Mouse (Mus musculus) large intestine, adult 2 months (tissue): Measurements from ENCODE around the gene Rtn4rl1. TPM values are rescaled to one million over a fixed set of nuclear protein-coding genes. Genes with fewer than 3 reads are reported as not detected.

ENCODE experiments used
- DNase-seq: peaks from one replicate; pipeline ENCODE4 v3.0.0-alpha.2; 2012; ENCODE audit warnings: low read depth, low spot score
- WGBS: fragments of 180-500 bp; shearing (Covaris S2); methylation state at CpG from one replicate; pipeline ENCODE4 v1.1.7; 2018; 5-methylcytosine and 5-hydroxymethylcytosine counted together
- polyA plus RNA-seq: library from polyadenylated mRNA; depleted of rRNA; stranded (reverse); fragments of >200 nt; gene quantifications from 2 replicates; pipeline ENCODE4 v1.2.3, GENCODE M21; 2012; rRNA removed

Rtn4rl1 gene
- polyA plus RNA-seq, result 4.1 and 5.9 TPM in 2 replicates

- under 1% methylated on average over 83 of the region's 84 CpGs for WGBS
- no peak for DNase-seq
Measured at GRCm38 (mm10) chr11:75193256-75194071, at the start of gene Rtn4rl1. TSS of gene Rtn4rl1 (plus strand) at chr11:75193783.

- 91% methylated on average over 2 of the region's 2 CpGs for WGBS
Measured at GRCm38 (mm10) chr11:75145841-75146240, 47.7 kb upstream of the Rtn4rl1 start.

GRCm38 (mm10) chr11:75147106-75147845 lies 46.3 kb upstream of the Rtn4rl1 start:
- DNase-seq, result no peak
- WGBS, result 18% methylated on average over 11 of the region's 11 CpGs

More at GRCm38 (mm10) chr11:75145841-75146240, 47.7 kb upstream of the Rtn4rl1 start:
- no peak for DNase-seq

- 23% methylated on average over 3 of the region's 3 CpGs for WGBS
- no peak for DNase-seq
Measured at GRCm38 (mm10) chr11:75147846-75148168, 45.8 kb upstream of the Rtn4rl1 start.

GRCm38 (mm10) chr11:75148332-75149035 lies 45.1 kb upstream of the Rtn4rl1 start:
- WGBS, result 75% methylated on average over 11 of the region's 11 CpGs
- no peak for DNase-seq

GRCm38 (mm10) chr11:75150346-75150745 lies 43.2 kb upstream of the Rtn4rl1 start:
- DNase-seq, result no peak
- WGBS, result 55% methylated on average over 1 of the region's 1 CpGs

GRCm38 (mm10) chr11:75152603-75153557 lies 40.7 kb upstream of the Rtn4rl1 start:
- WGBS, result 72% methylated on average over 18 of the region's 18 CpGs
- DNase-seq, result no peak

GRCm38 (mm10) chr11:75154053-75154585 lies 39.5 kb upstream of the Rtn4rl1 start:
- 67% methylated on average over 6 of the region's 6 CpGs for WGBS
- no peak for DNase-seq

- no peak for DNase-seq
- 60% methylated on average over 6 of the region's 6 CpGs for WGBS
Measured at GRCm38 (mm10) chr11:75155985-75156384, 37.6 kb upstream of the Rtn4rl1 start.

GRCm38 (mm10) chr11:75156416-75156815 lies 37.2 kb upstream of the Rtn4rl1 start:
- WGBS, result 45% methylated on average over 5 of the region's 5 CpGs

GRCm38 (mm10) chr11:75157037-75157436 lies 36.5 kb upstream of the Rtn4rl1 start:
- no peak for DNase-seq
- 43% methylated on average over 4 of the region's 4 CpGs for WGBS

More at GRCm38 (mm10) chr11:75156416-75156815, 37.2 kb upstream of the Rtn4rl1 start:
- no peak for DNase-seq

- 19% methylated on average over 2 of the region's 2 CpGs for WGBS
- no peak for DNase-seq
Measured at GRCm38 (mm10) chr11:75157901-75158300, 35.7 kb upstream of the Rtn4rl1 start.

GRCm38 (mm10) chr11:75158432-75158831 lies 35.2 kb upstream of the Rtn4rl1 start:
- WGBS, result 45% methylated on average over 14 of the region's 14 CpGs
- no peak for DNase-seq

- WGBS, result 71% methylated on average over 2 of the region's 2 CpGs
- no peak for DNase-seq
Measured at GRCm38 (mm10) chr11:75159564-75159963, 34.0 kb upstream of the Rtn4rl1 start.

GRCm38 (mm10) chr11:75160954-75161353 lies 32.6 kb upstream of the Rtn4rl1 start:
- 74% methylated on average over 7 of the region's 7 CpGs for WGBS
- no peak for DNase-seq

GRCm38 (mm10) chr11:75161417-75162008 lies 32.1 kb upstream of the Rtn4rl1 start:
- 70% methylated on average over 4 of the region's 4 CpGs for WGBS
- DNase-seq, result no peak

GRCm38 (mm10) chr11:75162591-75163080 lies 30.9 kb upstream of the Rtn4rl1 start:
- DNase-seq, result no peak
- 75% methylated on average over 12 of the region's 12 CpGs for WGBS

- 63% methylated on average over 6 of the region's 6 CpGs for WGBS
Measured at GRCm38 (mm10) chr11:75163379-75163778, 30.2 kb upstream of the Rtn4rl1 start.

More at GRCm38 (mm10) chr11:75163379-75163778, 30.2 kb upstream of the Rtn4rl1 start:
- no peak for DNase-seq
